ENCODE assay signal across 22 mouse cellular contexts in genomic region chr17:40885155-40885554, GRCm38 (mm10). TPM values are rescaled to one million over a fixed set of nuclear protein-coding genes. Genes with fewer than 3 reads are reported as not detected.
"Had no signal": no experiment of that assay in that cellular context is flagged by ENCODE, and none has a peak within 500 bp of the region (broad histone marks: within the 10 kb centered on the region; RNA-seq: fewer than 3 reads in every experiment).

No protein-coding gene starts in this region.

- H3K9me3 ChIP-seq: limb, embryonic 15.5 days; midbrain, embryonic 12.5 days; midbrain, embryonic 15.5 days; neural tube, embryonic 12.5 days; neural tube, embryonic 15.5 days had no signal

- H3K27me3 ChIP-seq: limb, embryonic 15.5 days; midbrain, embryonic 15.5 days; neural tube, embryonic 12.5 days; neural tube, embryonic 15.5 days had no signal

- H3K36me3 ChIP-seq: limb, embryonic 15.5 days; midbrain, embryonic 12.5 days; midbrain, embryonic 15.5 days; neural tube, embryonic 12.5 days; neural tube, embryonic 15.5 days had no signal

- H3K9ac ChIP-seq: limb, embryonic 15.5 days; liver, embryonic 14.5 days; liver, postnatal 0 days; lung, embryonic 14.5 days; midbrain, embryonic 12.5 days; midbrain, embryonic 15.5 days; neural tube, embryonic 12.5 days; neural tube, embryonic 15.5 days had no signal

- H3K4me2 ChIP-seq: limb, embryonic 15.5 days; liver, embryonic 11.5 days; lung, embryonic 14.5 days; midbrain, embryonic 12.5 days; midbrain, embryonic 15.5 days; neural tube, embryonic 12.5 days; neural tube, embryonic 15.5 days had no signal

- DNase-seq: kidney, adult 11 months; kidney, adult 8-10 months; kidney, postnatal 14 days; kidney, postnatal 4 days; layer of hippocampus, adult 9-11 months; liver, postnatal 0 days; lung, embryonic 14.5 days; thymus, postnatal 25 days had no signal

- H3K4me3 ChIP-seq: limb, embryonic 15.5 days; midbrain, embryonic 12.5 days; midbrain, embryonic 15.5 days; neural tube, embryonic 12.5 days; neural tube, embryonic 15.5 days had no signal

- ATAC-seq: liver, postnatal 0 days; lung, postnatal 0 days; midbrain, embryonic 15.5 days had no signal

- H3K27ac ChIP-seq: limb, embryonic 15.5 days; liver, embryonic 14.5 days; macrophage; midbrain, embryonic 12.5 days; midbrain, embryonic 15.5 days; neural tube, embryonic 12.5 days; neural tube, embryonic 15.5 days had no signal

- H3K4me1 ChIP-seq: limb, embryonic 15.5 days; neural tube, embryonic 12.5 days had no signal

RNA-seq across cellular contexts. Expression of gene Glyatl3, which starts 29.0 kb away (rescaled TPM):
- polyA plus RNA-seq: kidney, embryonic 16.5 days; limb, embryonic 11.5 days; limb, embryonic 15.5 days; liver, embryonic 11.5 days; liver, postnatal 0 days; lung, embryonic 14.5 days; lung, postnatal 0 days; macrophage; midbrain, embryonic 12.5 days; midbrain, embryonic 15.5 days; neural tube, embryonic 12.5 days; neural tube, embryonic 15.5 days; small intestine, adult 2 months; spleen, adult 2 months; thymus, postnatal 0 days had no signal
